ENCODE assay signal across 9 mouse cellular contexts in genomic region chr1:157079384-157080025, GRCm38 (mm10). TPM values are rescaled to one million over a fixed set of nuclear protein-coding genes. Genes with fewer than 3 reads are reported as not detected.
A peak's percentile ranks its signal among the peaks of the same experiment; 100 is the strongest.
DNase-seq lines count a peak whose midpoint lies in the region; ATAC-seq lines count a peak whose summit lies in the region.
"Had no signal": no experiment of that assay in that cellular context is flagged by ENCODE, and none has a peak within 500 bp of the region (broad histone marks: within the 10 kb centered on the region; RNA-seq: fewer than 3 reads in every experiment).

No protein-coding gene starts in this region.

- H3K27me3 ChIP-seq in forebrain, embryonic 11.5 days (ENCODE audit: control insufficient read depth, insufficient read depth, low read length): no peaks in the 10 kb centered on the region

- H3K9ac ChIP-seq in forebrain, embryonic 11.5 days (ENCODE audit: low read length): peak overlapping the region; percentile 20; the same call in 1 of the 2 replicates

- H3K9me3 ChIP-seq in forebrain, embryonic 11.5 days (ENCODE audit: control insufficient read depth, low read length): no peaks in the 10 kb centered on the region

- ATAC-seq in frontal cortex, adult (ENCODE audit: low TSS enrichment): peak; percentile 62; the same call in 1 of the 2 replicates
- ATAC-seq in forebrain, embryonic 11.5 days (replicated peaks; ENCODE audit: low FRiP score): 0 out of 2 replicates have a peak, but pooled peaks have one; percentile 21

- H3K4me3 ChIP-seq in forebrain, embryonic 11.5 days (ENCODE audit: low read depth, low read length): no peak overlapping the region

- H3K27ac ChIP-seq in forebrain, embryonic 11.5 days (ENCODE audit: low read depth, low read length): no peak overlapping the region

- no peak overlapping the region for H3K4me2 ChIP-seq in forebrain, embryonic 11.5 days (ENCODE audit: low read depth, low read length, severe bottlenecking)

- H3K36me3 ChIP-seq in forebrain, embryonic 11.5 days (ENCODE audit: control insufficient read depth, insufficient read depth, low read length): no peaks in the 10 kb centered on the region

- no peak for DNase-seq in frontal cortex, postnatal 10 days (ENCODE audit: low spot score in 2 of 2)
- peak; percentile 51 for DNase-seq in urinary bladder, postnatal 14 days (ENCODE audit: low spot score)
- no peak for DNase-seq in urinary bladder, adult 2 months (ENCODE audit: low spot score)
- DNase-seq in forebrain, embryonic 11.5 days (ENCODE audit: low spot score): peak; percentile 87
- DNase-seq in kidney, postnatal 36 days: peak; percentile 39 to 77
- DNase-seq in naive thymus-derived CD4-positive, alpha-beta T cell, adult 2 months (ENCODE audit: low read depth): peak; percentile 44
- no peak for DNase-seq in layer of hippocampus, adult 9-11 months

- 32% methylated on average over 11 of the region's 11 CpGs for WGBS in forebrain, embryonic 11.5 days

- peaks cover 6% of the 10 kb centered on the region; the same call in 1 of the 2 replicates for H3K4me1 ChIP-seq in forebrain, embryonic 11.5 days (replicated peaks; ENCODE audit: control insufficient read depth, insufficient read depth, low read length)

RNA-seq across cellular contexts. Expression of gene Tex35, which starts 29.0 kb away (rescaled TPM):
- polyA plus RNA-seq in urinary bladder, adult 2 months (2012; rRNA removed): not detected in 2 replicates
- polyA plus RNA-seq in forebrain, embryonic 11.5 days (2014; fragmentation: Nextera tagmentation; extraction: Ambion mirVana): not detected in 2 replicates
- polyA plus RNA-seq: liver, embryonic 16.5 days had no signal

Comparison
In these comparisons a context has a peak if more than half of its experiments do, and no peak if none do; other contexts are left out.
1. DNase-seq: peak in urinary bladder, postnatal 14 days (single experiment), forebrain, embryonic 11.5 days (single experiment), kidney, postnatal 36 days (2 of 2) and naive thymus-derived CD4-positive, alpha-beta T cell, adult 2 months (single experiment); none in frontal cortex, postnatal 10 days (0 of 2), urinary bladder, adult 2 months (single experiment) and layer of hippocampus, adult 9-11 months (single experiment).